Mouse (Mus musculus) cerebellum, adult 11-12 months (tissue): ENCODE results near the gene Lrwd1.
"Not testable (repeated sequence)": the region's sequence is repeated elsewhere in the genome, so short reads cannot be mapped to it uniquely, and the experiment has no call there.

Experiments used
- DNase-seq: peaks from one replicate; pipeline ENCODE4 v3.0.0; 2022

Lrwd1 gene

DNA sequence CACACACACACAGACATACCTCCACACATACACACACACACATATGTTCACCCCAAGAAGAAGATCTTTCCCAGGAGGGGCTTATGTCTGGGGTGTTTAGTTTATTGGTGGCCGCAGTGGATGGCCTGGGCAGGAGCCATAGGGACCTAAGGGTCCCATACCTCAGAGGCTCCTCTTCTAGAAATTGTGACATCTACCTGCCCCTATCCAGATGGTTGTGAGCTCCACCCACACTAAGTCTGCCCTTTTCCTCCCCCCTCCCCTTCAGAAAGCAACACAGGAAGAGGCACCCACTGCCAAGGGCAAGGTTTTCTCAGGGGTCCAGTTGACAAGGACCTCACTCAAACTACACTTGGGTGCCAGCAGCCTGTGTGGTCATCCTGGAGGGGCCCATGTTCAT, 11.1 kb upstream of the Lrwd1 start:
- DNase-seq: no peak

DNA sequence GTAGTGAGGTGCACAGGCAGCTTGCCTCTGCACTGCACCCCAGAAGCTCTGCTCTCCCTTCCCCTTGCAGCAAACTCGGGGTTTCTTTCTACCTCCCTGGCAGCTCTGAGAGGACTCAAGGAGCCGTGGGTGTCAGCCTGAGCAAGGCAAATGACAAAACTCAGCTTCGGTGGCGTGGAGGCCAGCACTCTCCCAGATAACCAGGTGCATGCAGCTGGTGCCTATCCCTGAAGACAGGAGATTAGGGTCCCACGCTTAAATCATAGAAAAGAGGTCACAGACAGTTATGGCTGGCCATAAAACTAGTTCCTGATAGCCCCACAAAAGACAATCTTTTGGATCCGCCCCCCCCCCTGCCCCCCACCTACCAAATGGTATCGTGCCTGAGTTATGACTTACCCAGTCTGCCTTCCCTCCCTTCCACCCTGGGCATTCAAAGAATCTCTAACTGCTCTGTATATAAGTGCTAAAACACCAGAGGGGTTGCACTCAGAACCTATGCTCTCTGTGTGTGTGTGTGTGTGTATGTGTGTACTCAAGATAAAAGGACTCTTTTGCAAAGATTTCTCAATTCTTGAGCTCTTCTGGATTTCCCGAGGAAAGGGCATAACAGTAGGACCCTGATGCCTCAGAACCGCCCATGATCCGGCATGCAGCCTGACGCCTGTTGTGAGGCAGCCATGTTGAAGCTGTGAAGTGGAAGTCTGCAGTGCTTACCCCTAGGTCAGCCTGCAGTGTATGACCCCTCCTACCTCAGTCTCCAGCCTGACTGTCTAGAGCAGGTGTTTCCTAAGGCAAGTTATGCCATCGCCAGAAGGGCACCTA, 8.9 kb upstream of the Lrwd1 start:
- no peak for DNase-seq

DNA sequence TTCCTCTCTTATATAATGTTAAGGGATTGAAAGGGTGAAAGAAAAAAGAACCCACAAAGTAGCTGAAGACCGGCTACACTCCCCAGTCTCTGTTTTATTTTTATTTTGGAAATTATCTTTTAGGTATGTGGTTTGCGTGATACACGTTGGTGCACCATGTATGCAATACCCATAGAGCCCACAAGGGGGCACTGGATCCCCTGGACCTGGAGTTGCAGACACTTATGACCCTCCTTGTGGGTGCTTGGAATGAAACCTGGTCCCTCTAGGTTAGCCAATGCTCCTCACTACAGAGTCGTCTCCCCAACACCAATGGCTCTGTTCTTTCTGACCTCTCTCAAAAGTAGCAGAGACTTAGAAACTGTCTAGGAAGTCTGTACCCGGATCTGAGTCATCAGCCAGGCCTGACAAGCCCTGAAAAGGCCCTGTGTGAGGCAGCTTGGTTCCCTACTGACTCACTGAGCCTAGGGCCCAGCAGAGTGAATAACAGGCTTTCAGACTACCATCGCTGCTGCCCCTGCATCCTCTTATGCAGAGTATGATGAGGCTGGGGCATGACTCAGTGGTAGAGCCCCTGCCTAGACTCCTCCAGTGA, 7.4 kb upstream of the Lrwd1 start:
- no peak for DNase-seq

DNA sequence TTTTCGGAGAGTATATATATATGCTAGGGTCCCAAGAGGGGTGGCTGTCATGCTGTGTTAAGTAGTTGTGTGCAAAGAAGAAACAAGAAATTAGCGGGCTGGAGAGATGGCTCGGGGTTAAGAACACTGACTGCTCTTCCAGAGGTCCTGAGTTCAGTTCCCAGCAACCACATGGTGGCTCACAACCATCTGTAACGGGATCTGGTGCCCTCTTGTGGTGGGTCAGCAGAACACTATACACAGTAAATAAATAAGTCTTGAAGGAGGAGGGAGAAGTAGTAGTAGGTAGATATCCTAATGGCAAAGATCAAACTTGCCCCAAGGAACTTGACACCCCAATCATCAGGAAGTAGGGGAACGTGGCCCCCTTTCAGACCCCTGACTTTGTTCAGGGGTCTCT, 6.9 kb upstream of the Lrwd1 start:
- DNase-seq: no peak

DNA sequence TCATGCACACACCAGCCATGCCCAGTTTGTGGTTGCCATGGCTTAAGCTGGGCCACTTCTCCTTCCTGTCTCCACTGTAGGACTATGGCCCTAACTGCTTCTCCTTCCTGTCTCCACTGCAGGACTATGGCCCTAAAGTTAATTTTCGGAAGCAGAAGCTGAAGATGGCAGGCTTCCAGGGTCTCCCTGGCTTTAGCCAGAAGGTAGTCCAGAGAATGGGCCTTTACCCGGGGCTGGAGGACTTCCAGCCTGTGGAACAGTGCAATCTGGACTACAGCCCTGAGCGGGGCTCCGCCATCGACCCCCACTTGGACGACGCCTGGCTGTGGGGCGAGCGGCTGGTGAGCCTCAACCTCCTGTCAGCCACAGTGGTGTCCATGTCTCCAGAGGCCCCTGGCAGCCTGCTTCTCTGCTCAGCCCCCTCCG, 4.2 kb upstream of the Lrwd1 start:
- DNase-seq: peak; percentile 54

DNA sequence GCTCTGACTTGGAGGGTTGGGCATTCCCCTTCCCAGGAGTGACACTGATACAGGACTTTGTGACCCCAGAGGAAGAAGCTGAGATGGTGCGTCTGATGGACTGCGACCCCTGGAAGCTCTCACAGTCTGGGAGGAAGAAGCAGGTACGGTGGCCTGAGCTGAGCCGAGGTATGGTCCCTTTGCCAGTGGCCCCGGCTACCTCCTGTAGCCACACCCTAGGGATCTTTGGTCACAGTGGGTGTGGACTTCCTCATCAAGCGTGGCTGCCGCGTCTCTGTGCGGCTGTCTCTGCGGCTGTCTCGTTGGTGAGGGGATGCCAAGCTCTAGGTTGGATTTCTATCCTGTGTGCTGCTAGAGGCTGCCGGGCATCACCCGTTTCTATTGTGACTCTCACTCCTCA, 3.5 kb upstream of the Lrwd1 start:
- DNase-seq: no peak

DNA sequence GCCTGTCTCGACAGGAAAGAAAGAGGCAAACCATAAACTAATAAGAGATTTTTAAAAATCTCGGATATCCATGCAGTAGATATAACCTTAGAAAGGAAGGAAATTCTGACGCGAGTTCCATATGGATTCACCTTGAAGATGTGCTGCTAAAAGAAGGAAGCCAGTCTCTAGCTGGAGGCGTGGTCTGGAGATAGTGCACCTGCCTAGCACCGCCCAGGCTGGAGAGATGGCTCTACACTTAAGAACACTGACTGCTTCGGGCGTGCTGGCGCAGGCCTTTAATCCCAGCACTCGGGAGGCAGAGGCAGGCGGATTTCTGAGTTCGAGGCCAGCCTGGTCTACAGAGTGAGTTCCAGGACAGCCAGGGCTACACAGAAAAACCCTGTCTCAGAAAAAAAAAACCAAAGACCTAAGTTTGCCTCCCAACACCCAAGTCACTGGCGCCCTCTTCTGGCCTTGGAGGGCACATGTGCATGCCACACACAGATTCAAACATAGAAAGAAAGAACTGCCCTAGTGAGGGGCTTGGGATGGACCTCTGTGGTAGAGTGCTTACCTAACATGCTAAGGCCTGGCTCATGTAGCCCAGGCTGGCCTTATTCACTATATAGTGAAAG, 1.9 kb upstream of the Lrwd1 start:
- no peak for DNase-seq

DNA sequence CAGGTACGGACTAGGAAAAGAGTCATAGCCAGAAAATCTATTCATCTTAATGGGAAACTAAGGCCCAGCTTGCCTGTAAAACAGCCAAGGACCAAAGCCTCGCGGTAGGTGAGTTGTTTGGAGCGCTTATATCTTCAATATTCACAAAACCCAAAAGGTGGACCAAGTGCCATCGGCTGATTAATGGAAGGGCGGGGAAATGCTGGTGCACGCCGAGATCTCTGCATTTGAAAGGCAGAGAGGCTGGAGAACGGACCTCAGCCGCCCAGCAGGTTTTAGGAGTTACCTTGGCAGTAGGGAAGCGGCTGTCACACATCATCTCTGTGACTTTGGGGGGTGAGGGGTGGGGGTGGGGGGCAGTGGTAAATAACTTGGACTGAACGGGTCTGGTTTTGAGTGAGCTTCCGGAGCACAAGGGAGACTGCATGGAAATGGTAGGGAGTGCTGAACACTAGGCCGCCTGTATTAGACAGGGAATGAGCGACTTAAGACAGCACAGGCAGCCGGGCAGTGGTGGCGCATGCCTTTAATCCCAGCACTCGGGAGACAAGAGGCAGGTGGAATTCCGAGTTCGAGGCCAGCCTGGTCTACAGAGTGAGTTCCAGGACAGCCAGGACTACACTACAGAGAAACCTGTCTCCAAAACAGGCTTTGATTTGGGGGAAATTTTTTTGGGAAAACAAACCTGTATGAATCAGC, 567 bp upstream of the Lrwd1 start:
- DNase-seq: no peak

DNA sequence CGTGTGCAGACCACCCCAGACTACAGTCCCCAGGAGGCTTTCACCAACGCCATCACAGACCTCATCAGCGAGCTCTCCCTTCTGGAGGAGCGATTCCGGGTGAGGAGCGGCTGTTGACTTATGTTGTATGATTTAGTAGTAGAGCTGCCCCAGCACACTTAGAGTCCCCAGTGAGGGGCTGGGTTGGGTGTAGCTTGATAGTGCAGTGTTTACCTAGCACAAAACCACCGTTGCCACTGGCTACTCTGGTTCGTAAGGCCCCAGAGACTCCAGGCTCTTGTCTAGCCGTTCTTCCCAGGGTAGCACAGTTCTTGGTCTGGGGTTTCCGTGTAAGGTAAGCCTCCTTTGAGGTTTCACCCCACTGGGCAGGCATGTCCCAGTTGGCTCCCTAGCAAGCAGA, 13.7 kb downstream of the Lrwd1 start:
- no peak for DNase-seq

DNA sequence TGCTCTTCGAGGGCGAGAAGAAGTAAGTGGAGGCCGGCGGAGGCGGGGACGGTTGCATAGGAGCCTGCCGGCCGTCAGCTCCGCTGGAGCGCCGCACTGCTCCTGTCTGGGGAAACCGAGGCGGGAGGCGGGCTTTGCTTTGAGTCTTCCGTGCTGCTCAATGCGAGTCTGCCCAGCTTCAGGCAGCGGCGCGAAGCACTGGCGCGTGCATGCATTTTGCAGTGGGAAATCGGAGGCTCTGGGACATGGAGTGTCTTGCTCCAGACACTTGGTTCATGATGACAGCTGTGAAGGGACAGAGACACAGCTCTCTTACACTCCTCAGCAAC, 19.1 kb downstream of the Lrwd1 start:
- no peak for DNase-seq

DNA sequence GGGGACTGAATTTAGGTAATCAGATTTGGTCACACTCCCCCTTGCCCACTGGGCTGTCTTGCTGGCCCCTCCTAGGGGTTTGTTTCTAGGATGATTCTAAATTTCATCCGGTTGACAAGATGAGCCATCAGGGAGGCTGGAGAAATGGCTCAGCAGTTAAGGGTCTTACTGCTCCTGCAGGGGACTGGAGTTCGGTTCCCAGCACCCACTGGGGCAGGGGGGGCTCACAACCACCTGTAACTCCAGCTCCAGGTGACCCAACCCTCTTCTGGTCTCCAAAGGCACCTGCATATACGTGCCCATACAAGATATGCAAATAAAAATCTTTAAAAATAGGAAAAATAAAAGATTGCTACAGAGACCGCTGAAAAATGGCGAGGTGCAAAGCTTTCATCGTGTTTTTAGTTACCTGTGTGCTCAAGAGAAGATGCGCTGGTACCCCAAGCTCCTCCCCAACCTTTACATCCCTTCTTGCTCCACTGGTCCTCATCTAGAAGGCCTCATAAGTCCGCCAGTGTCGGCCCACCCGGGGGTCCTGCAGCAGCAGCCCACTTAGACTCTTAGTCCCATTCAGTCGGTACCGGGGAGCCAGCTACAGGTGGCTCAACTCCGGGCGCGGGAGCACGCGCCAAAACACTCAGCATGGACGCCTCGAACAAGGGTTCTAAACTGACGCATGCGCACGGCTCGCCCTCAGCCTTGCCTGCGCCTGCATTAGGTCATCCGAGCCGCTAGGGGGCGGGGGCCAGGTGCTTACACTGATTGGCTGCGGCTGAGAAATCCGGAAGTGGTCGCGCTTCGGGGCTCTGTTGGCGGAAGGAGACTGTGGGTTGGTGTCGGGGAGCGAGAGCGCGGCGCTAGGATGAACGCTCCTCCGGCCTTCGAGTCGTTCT, 19.7 kb downstream of the Lrwd1 start, which contains the start of gene Polr2j:
Gene Polr2j, plus strand, starts transcription at position 741 of the 893 bp plus-strand sequence.
- peak; percentile 95 for DNase-seq

DNA sequence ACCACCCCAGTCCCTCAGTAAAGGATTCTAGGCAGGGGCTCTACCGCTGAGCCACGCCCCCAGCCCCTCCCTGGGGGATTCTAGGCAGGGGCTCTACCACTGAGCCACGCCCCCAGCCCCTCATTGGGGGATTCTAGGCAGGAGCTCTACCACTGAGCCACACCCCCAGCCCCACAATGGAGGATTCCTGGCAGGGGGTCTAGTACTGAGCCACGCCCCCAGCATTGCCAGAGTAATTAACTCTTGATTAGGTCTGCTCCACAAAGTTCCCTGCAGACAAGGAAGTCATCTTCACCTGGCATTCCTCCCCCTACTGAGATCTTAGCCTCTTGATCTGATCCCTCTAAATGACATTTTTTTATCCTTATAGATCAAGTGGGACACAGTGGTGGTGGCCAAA, 22.3 kb downstream of the Lrwd1 start:
- not testable (repeated sequence) for DNase-seq

DNA sequence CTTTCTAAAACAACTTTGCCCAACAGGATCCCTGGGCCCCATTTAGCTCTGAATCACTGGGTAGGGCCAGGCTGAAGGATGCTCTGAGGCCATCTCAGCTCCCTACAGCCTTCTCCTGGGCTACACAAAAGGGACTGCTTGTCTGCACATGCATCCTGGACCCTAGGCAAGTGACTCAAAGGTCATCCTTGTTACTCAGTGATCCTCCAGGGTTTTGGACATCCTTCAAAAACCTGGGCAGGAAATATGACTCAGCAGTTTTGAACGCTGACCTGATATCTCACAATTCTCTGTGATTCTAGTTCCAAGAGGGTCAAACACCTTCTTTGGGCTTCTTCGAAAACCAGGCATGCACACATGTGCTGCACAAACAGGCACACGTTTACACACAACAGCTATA, 26.8 kb downstream of the Lrwd1 start:
- DNase-seq: no peak

DNA sequence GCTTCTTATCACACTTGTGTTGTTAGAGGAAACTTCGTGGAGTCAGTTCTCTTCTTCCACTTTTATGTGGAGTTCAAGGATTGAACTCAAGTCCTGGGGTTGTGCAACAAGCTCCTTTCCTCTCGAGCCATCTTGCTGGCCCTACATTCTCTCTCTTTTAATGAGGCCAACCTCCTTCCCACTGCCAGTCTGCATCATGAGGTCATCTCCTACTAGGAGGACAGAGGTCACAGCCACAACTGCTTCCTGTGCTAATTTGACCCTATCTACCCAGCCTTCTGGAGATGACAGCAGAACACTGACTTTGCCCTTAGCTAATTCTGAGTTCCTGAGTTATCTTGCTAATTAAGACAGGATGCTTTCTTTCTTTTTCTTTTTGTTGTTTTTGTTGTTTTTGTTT, 27.4 kb downstream of the Lrwd1 start:
- DNase-seq: no peak

DNA sequence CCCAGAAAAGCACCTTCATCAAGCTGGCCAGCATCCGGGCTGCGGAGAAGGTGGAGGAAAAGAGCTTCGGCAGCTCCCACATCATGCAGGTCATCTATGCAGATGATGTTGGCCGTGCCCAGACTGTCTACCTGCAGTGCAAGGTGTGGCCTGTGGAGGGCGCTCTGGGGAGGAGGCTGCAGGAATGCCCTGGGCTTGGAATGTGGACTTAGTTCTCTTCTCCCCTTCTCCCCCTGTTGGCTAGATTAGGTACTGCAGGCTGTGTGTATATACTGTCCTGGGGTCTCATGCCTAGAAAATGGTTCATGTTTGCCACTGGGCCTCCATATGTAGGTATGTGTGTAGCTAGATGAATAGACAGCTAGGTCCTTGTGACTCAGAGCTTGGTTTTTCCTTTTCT, 31.4 kb downstream of the Lrwd1 start:
- DNase-seq: no peak

DNA sequence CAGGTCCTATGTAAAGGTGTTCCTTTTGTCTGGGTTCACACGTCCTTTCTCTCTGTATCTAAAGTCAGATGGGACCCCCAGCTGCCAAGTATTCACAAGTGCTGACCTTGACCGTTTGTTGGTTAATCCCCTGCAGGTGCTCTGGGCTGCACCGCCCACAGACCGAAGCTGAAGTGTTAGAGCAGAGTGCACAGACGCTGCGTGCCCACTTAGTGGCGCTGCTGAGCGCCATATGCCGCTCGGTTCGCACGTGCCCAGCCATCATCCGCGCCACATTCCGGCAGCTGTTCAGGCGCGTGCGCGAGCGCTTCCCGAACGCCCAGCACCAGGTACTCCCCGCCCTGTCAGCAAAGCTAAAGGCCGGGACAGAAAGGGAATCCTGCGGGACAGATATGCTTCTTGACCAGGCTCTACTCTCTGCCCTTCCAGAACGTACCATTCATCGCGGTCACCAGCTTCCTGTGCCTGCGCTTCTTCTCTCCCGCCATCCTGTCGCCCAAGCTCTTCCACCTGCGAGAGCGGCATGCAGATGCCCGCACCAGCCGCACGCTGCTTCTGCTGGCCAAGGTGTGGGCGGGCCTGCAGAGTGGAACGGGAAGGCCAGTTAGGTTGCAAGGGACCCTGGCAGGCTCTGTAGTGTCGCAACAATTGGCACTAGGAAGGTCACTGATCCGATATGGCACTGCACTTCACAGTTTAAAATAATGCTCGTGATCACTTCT, 33.6 kb downstream of the Lrwd1 start:
- peak; percentile 78 for DNase-seq

DNA sequence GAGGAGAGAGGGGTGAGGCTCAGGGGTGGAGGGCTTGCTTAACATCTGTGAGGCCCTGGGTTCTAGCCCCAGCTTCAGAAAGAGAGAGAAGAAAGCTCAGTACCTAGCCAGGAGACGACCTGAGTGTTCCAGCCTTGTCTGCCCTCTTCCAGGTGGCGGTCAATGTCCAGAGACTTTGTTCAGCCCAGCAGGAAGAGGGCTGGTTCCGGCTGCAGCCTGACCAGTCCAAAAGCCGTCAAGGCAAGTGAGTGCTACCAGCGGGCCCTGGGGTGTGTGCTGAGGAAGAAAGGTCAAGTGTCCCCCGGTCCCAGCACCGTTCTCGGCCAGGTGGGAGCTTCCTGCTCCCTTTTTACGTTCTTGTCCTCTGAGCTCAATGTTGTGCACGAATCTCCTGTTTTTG, 37.3 kb downstream of the Lrwd1 start:
- DNase-seq: no peak

DNA sequence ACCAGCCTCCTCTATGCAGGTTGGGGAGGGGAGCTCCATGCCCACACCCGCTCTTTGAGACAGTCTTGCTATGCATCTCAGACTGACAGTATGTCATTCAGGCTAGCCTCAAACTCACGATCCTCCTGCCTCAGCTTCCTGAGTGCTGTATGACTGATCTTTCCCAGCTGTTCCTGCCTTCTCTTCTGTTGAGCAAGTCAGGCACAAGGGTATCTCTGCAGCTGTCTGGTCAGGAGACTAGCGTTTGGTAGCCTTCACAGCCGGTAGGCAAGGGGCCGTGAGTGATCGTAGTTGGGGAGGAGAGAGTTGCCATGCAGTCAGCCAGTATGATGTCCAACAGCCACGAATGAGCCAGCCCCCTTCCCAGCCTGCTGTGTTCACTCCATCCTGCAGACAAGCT, 40.8 kb downstream of the Lrwd1 start:
- DNase-seq: no peak

DNA sequence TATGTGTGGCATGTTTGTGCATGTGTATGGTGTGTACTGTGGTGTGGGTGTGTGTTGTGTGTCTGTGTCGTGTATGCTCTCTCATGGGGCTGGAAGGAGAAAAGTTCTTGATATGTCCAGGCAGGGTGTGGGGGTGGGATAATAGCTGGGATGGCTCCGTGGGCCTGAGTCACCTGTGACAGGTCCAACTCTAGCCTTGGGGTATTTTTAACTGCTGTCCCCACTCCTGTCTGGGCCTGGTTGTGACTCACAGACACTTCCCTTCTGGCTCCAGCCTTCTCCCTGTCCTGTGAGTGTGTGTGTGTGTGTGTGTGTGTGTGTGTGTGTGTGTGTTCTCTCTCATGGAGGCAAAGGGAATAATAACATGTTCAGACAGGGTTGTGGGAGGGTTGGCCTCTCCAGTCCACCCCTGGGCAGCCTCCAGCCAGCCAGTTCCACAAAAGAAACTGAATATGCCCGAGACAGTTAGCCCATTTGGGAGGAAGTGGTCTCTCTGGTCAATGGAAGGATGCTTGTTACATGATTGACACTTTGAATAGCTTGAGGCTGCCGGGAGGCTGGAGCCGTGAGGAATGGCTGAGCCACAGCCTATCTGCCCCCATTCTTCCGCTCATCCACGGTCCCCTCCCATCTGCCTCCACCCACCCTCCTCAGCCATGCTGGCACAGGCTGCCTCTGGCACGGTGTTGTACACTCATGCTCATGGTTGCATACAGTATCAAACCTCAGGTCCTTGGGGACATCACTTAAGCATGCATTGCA, 41.4 kb downstream of the Lrwd1 start:
- DNase-seq: no peak

DNA sequence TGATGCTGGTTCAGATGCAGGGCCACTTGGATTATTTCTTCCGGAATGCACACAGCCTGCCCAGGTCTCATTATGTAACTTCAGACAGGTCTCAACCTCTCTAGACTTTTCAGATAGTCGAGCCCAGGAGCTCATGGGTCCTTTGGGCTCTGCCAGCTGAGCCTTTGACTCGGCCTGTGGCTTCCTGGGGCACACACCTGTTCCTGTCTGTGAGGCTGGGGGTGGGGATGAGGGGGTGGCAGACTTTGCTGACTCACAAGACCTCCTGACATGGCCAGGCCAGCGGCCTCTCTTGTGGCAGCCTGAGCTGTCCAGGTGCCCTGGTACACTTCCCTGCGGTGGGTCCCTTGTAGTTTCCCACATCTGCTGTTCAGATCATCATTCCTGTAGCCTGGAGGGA, 43.9 kb downstream of the Lrwd1 start:
- DNase-seq: no peak
